8 mouse cellular contexts compared by ENCODE assay signal in genomic region chr14:74640819-74641381, GRCm38 (mm10). TPM values are rescaled to one million over a fixed set of nuclear protein-coding genes. Genes with fewer than 3 reads are reported as not detected.
A peak's percentile ranks its signal among the peaks of the same experiment; 100 is the strongest.
DNase-seq lines count a peak whose midpoint lies in the region; ATAC-seq and TF ChIP-seq lines count a peak whose summit lies in the region.

TSS of gene Htr2a (plus strand) at chr14:74640840.

- peak; percentile 51 for TF ChIP-seq CTCF in midbrain, postnatal 0 days (IDR thresholded peaks at IDR 0.05)

- H3K9ac ChIP-seq in lung, embryonic 15.5 days, result peak within 1 kb of the TSS; percentile 17
- peak within 1 kb of the TSS; percentile 48 for H3K9ac ChIP-seq in midbrain, postnatal 0 days (replicated peaks; ENCODE audit: low read length, poor library complexity, severe bottlenecking)

- H3K4me3 ChIP-seq in lung, embryonic 15.5 days, result peak within 1 kb of the TSS; percentile 35
- H3K4me3 ChIP-seq in midbrain, postnatal 0 days (ENCODE audit: low read depth, low read length), result peak within 1 kb of the TSS; percentile 46

- H3K27ac ChIP-seq in lung, embryonic 15.5 days, result no peak within 1 kb of the TSS
- no peak within 1 kb of the TSS for H3K27ac ChIP-seq in midbrain, postnatal 0 days (ENCODE audit: low read depth, low read length)

- no peak for DNase-seq in lung, postnatal 36 days
- peak; percentile 69 for DNase-seq in embryo, embryonic 10 days (ENCODE audit: low spot score)
- DNase-seq in frontal cortex, postnatal 36 days (ENCODE audit: low spot score in 2 of 2), result peak; percentile 44 to 45
- peak in 1 of 2 experiments; percentile 36 for DNase-seq in left cerebral cortex, postnatal 36 days (ENCODE audit: low spot score in 2 of 2)
- peak; percentile 64 for DNase-seq in midbrain, postnatal 0 days (ENCODE audit: low spot score)
- no peak for DNase-seq in urinary bladder, adult 2 months (ENCODE audit: low spot score)
- DNase-seq in cerebellum, adult 8-10 months, result no peak

- H3K4me2 ChIP-seq in lung, embryonic 15.5 days, result peak within 1 kb of the TSS; percentile 62
- H3K4me2 ChIP-seq in midbrain, postnatal 0 days (ENCODE audit: low read depth, low read length, poor library complexity, severe bottlenecking), result peak within 1 kb of the TSS; percentile 82

- peak; percentile 36; the same call in 1 of the 2 replicates for ATAC-seq in lung, embryonic 15.5 days (ENCODE audit: borderline replicate concordance, extremely low read depth, low FRiP score, low TSS enrichment)
- peak; percentile 35; the same call in 1 of the 2 replicates for ATAC-seq in midbrain, postnatal 0 days (ENCODE audit: low FRiP score)

- intact Hi-C loops in left cerebral cortex, postnatal 36 days (cut with DNase I), result loop anchor here (5.0 kb wide), 1 partner anchor 864 kb away; no protein-coding TSS in a partner anchor

- no peaks in the 10 kb centered on the region for H3K9me3 ChIP-seq in lung, embryonic 15.5 days
- H3K9me3 ChIP-seq in midbrain, postnatal 0 days (ENCODE audit: low read length), result no peaks in the 10 kb centered on the region

- H3K4me1 ChIP-seq in lung, embryonic 15.5 days, result peaks cover 24% of the 10 kb centered on the region
- no peaks in the 10 kb centered on the region; the same call in 1 of the 2 replicates for H3K4me1 ChIP-seq in midbrain, postnatal 0 days (ENCODE audit: insufficient read depth, low read length)

- WGBS in lung, embryonic 15.5 days, result 2% methylated on average over 20 of the region's 20 CpGs
- under 1% methylated on average over 20 of the region's 20 CpGs for WGBS in midbrain, postnatal 0 days

- no peaks in the 10 kb centered on the region for H3K36me3 ChIP-seq in lung, embryonic 15.5 days
- H3K36me3 ChIP-seq in midbrain, postnatal 0 days (ENCODE audit: insufficient read depth, low read length), result no peaks in the 10 kb centered on the region

- peaks cover 8% of the 10 kb centered on the region for H3K27me3 ChIP-seq in lung, embryonic 15.5 days
- H3K27me3 ChIP-seq in midbrain, postnatal 0 days (ENCODE audit: insufficient read depth, low read length), result no peaks in the 10 kb centered on the region; the same call in 1 of the 2 replicates

RNA-seq across cellular contexts. Expression of gene Htr2a, which starts in this region (rescaled TPM):
- polyA plus RNA-seq in lung, embryonic 15.5 days (2015; fragmentation: Nextera tagmentation; extraction: Ambion mirVana), result 0.57 and 0.76 TPM in 2 replicates
- 10 to 100 TPM; 27.8 to 30.2 TPM for total RNA-seq in left cerebral cortex, postnatal 36 days (2021)
- total RNA-seq in midbrain, postnatal 0 days (2014; rRNA removed), result 6.8 and 7.9 TPM in 2 replicates
- 2.0 TPM in 2 replicates for polyA plus RNA-seq in midbrain, postnatal 0 days (2015; fragmentation: Nextera tagmentation; extraction: Ambion mirVana)
- 0.75 and 0.84 TPM in 2 replicates for polyA plus RNA-seq in urinary bladder, adult 2 months (2012; rRNA removed)

Comparison
In these comparisons a context has a peak if more than half of its experiments do, and no peak if none do; other contexts are left out.
1. Peak in ATAC-seq, H3K4me3 ChIP-seq, H3K9ac ChIP-seq and H3K4me2 ChIP-seq in lung, embryonic 15.5 days; RNA of the gene not detected or under 1 TPM.
2. DNase-seq: peak in embryo, embryonic 10 days (single experiment), frontal cortex, postnatal 36 days (2 of 2) and midbrain, postnatal 0 days (single experiment); none in lung, postnatal 36 days (single experiment), urinary bladder, adult 2 months (single experiment) and cerebellum, adult 8-10 months (single experiment).